Mouse (Mus musculus): ENCODE data around the gene Tns4. TPM values are rescaled to one million over a fixed set of nuclear protein-coding genes. Genes with fewer than 3 reads are reported as not detected.

The Tns4 gene
- polyA plus RNA-seq, 1 experiment from 2014 or later = 0.84 TPM

DNA sequence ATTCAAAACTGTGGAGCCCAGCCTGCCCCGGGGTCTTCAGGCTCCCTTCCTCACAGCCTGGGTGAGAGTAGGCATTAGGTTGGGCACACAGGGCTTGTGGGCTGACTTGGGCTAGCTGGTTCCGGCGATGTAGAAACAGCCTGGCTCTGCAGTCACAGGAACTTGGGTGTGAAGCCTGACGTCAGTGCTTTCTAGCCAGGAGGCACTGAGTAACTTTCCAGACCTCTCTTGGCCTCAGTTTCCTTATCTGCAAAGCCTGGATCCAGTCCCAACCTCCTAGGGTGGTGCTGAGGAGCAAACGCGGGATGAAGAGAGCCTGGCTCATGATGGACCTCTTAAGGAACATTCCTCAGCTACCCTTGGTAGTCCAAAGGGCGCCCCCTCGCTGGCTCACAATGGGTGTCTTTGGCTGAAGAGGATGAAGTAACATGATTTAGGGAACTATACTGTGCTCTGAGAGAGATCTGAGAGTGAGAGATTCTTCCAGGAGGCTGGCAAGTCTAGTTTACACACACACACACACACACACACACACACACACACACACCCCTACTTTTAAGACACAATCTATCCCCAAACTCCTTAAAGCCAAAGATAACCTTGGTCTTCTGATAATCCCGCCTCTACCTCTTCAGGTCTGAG, 8.1 kb downstream of the Tns4 start:
- Histone ChIP-seq H3K27ac (replicated peaks) (no peak overlapping the region), H3K4me3 (no peak overlapping the region), H3K4me1 (peaks cover 18% of the 10 kb centered on the region), H3K36me3 (no peaks in the 10 kb centered on the region), H3K9me3 (replicated peaks) (no peaks in the 10 kb centered on the region), H3K27me3 (ENCODE audit: low read depth, poor library complexity, severe bottlenecking) (no peaks in the 10 kb centered on the region)
- 87% methylated on average over 9 of the region's 9 CpGs for WGBS
- DNase-seq (ENCODE audit: low spot score) = no peak

DNA sequence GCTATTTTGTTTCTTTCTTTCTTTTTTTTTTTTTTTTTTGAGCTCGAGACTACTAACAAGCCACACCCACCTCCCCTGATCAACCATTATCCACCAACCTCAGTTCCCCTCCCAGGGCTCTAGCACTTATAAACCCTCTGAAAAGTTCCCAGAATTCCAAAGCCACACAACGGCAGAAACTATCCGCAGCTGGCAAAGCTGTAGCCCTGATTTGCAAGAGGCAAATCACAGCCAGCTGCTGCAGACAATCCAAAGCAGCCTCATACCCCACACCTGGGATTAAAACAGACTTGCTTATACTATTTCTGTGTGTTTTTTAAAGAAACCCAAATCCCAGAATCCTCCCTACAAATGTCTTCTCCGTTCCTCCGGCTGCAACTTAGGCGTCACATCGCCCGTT, 11.2 kb downstream of the Tns4 start:
- DNase-seq (ENCODE audit: low spot score) = no peak
- no peak overlapping the region for H3K27ac ChIP-seq (replicated peaks)

GRCm38 (mm10) chr11:99076744-99077319, 12.3 kb downstream of the Tns4 start:
- WGBS = 74% methylated on average over 5 of the region's 5 CpGs
- H3K4me1 ChIP-seq = peaks cover 40% of the 10 kb centered on the region
- no peaks in the 10 kb centered on the region for H3K9me3 ChIP-seq (replicated peaks)
- H3K4me3 ChIP-seq = no peak overlapping the region
- H3K36me3 ChIP-seq = no peaks in the 10 kb centered on the region
- no peak overlapping the region for H3K27ac ChIP-seq (replicated peaks)
- no peaks in the 10 kb centered on the region for H3K27me3 ChIP-seq (ENCODE audit: low read depth, poor library complexity, severe bottlenecking)
- DNase-seq (ENCODE audit: low spot score) = no peak

More for the DNA sequence above, 11.2 kb downstream of the Tns4 start:
- Histone ChIP-seq H3K27me3 (ENCODE audit: low read depth, poor library complexity, severe bottlenecking) (no peaks in the 10 kb centered on the region), H3K4me3 (no peak overlapping the region), H3K4me1 (peaks cover 37% of the 10 kb centered on the region), H3K36me3 (no peaks in the 10 kb centered on the region), H3K9me3 (replicated peaks) (no peaks in the 10 kb centered on the region)
- 87% methylated on average over 8 of the region's 8 CpGs for WGBS

DNA sequence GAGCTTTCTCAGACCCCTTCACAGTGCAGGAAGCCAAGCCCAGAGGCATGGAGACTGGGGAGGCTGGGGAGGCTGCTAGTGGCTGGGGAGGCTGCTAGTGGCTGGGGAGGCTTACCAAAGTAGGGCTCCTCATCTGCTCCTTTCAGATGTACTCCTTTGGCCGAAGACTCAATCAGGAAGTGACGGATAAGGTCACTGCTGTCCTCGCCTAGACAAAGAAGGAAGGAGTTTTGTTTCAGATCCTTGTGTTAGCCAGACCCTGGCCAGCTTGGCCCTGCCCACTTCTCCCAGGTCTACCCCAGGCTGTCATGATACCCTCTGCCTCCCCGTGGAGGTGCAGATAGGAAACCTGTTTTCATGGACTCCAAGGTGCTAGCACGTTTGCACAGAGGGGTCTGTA, 15.3 kb downstream of the Tns4 start:
- Histone ChIP-seq H3K4me1 (peaks cover 48% of the 10 kb centered on the region), H3K36me3 (no peaks in the 10 kb centered on the region), H3K27me3 (ENCODE audit: low read depth, poor library complexity, severe bottlenecking) (no peaks in the 10 kb centered on the region; the same call in 1 of the 2 replicates), H3K4me3 (no peak overlapping the region), H3K9me3 (replicated peaks) (no peaks in the 10 kb centered on the region), H3K27ac (replicated peaks) (0 out of 2 replicates have a peak overlapping the region, but pooled peaks have one; percentile 33)
- WGBS = 61% methylated on average over 5 of the region's 5 CpGs
- DNase-seq (ENCODE audit: low spot score) = no peak

DNA sequence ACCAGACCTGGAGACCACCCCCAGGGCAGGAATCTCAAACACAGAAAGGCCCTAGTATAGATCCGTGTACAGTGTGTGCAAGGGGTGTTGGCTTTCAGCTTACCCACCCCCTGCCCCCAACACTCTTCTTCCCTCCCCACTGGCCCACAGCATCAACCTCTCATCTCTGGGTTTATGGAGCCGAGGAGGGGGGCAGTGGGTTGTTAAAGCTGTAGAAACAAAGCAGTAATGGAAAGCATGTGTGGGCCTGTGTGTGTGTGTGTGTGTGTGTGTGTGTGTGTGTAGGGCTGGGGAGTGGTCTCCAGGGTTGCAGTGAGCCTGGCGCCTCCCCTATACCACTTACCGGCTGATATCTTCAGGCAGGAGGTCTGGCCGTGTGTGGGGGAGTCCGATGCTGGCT, 17.2 kb downstream of the Tns4 start:
- no peaks in the 10 kb centered on the region for H3K36me3 ChIP-seq
- H3K9me3 ChIP-seq (replicated peaks) = no peaks in the 10 kb centered on the region
- peak; percentile 53 for DNase-seq (ENCODE audit: low spot score)
- 39% methylated on average over 6 of the region's 6 CpGs for WGBS
- H3K27me3 ChIP-seq (ENCODE audit: low read depth, poor library complexity, severe bottlenecking) = no peaks in the 10 kb centered on the region; the same call in 1 of the 2 replicates
- peaks cover 43% of the 10 kb centered on the region for H3K4me1 ChIP-seq
- peak overlapping the region; percentile 50 for H3K27ac ChIP-seq (replicated peaks)
- no peak overlapping the region for H3K4me3 ChIP-seq

DNA sequence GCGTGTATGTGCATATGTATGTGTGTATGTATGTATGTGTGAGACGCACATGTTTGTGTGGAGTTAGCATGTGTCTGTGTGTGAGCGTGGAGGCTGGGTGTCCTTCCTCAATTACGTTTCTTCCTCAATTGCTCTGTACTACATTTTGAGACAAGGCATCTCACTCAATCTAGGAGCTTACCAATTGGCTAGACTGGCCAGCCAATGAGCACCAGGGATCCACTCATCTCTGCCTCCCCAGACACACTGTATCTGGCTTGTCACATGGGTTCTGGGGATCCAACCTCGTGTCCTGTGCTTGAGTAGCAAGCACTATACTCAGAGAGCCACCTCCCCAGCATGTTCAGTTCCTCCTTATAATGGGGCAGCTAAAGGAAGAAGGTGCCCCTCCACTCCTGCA, 20.7 kb downstream of the Tns4 start:
- Histone ChIP-seq H3K27me3 (ENCODE audit: low read depth, poor library complexity, severe bottlenecking) (no peaks in the 10 kb centered on the region; the same call in 1 of the 2 replicates), H3K27ac (replicated peaks) (no peak overlapping the region; the same call in 1 of the 2 replicates), H3K4me1 (peaks cover 40% of the 10 kb centered on the region), H3K9me3 (replicated peaks) (no peaks in the 10 kb centered on the region), H3K36me3 (no peaks in the 10 kb centered on the region), H3K4me3 (no peak overlapping the region)
- WGBS = 82% methylated on average over 5 of the region's 5 CpGs
- no peak for DNase-seq (ENCODE audit: low spot score)

GRCm38 (mm10) chr11:99067591-99067990, 21.5 kb downstream of the Tns4 start:
- Histone ChIP-seq H3K27me3 (ENCODE audit: low read depth, poor library complexity, severe bottlenecking) (no peaks in the 10 kb centered on the region; the same call in 1 of the 2 replicates), H3K36me3 (no peaks in the 10 kb centered on the region), H3K27ac (replicated peaks) (no peak overlapping the region), H3K4me1 (peaks cover 41% of the 10 kb centered on the region), H3K4me3 (no peak overlapping the region), H3K9me3 (replicated peaks) (no peaks in the 10 kb centered on the region)
- no peak for DNase-seq (ENCODE audit: low spot score)
- WGBS = 90% methylated on average over 8 of the region's 8 CpGs

DNA sequence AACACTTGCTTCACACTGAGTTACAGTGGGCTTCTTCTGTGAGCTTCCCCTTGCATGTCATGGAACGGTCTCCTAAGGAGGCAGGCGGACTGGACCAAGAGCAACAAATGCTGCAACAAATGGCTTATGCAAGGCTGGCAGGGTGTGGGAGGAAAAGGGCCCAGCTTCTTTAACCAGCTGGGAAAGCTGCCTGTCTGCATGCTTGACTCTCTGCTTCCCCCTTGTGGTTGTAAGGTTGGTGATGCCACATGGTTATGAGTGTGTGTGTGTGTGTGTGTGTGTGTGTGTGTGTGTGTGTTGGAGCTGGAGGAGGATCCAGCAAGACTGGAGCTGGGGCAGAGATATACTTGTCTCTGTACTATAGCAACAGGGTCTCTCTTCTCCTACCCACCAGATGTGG, 23.1 kb downstream of the Tns4 start:
- WGBS = 29% methylated on average over 2 of the region's 2 CpGs
- no peaks in the 10 kb centered on the region; the same call in 1 of the 2 replicates for H3K27me3 ChIP-seq (ENCODE audit: low read depth, poor library complexity, severe bottlenecking)
- H3K4me3 ChIP-seq = no peak overlapping the region
- peaks cover 25% of the 10 kb centered on the region for H3K4me1 ChIP-seq
- peak overlapping the region; percentile 57 for H3K27ac ChIP-seq (replicated peaks)
- peak; percentile 77 for DNase-seq (ENCODE audit: low spot score)
- no peaks in the 10 kb centered on the region for H3K36me3 ChIP-seq
- no peaks in the 10 kb centered on the region for H3K9me3 ChIP-seq (replicated peaks)

DNA sequence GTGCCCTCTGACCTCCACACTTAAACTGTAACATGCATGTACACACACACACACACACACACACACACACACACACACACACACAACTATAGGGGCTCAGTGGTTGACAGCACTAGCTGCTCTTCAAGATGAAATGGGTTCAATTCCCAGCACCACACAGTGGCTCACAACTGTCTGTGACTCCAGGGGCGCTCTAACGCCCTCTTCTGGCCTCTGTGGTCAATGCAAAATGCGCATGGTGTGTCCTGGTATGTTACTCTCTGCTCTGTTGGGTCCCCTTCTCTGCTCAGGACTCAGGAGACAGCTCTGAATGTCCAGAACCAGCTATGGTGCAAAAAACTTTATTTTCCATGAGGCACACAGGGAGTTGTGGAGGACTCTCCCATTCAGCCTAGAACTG, 23.8 kb downstream of the Tns4 start:
- H3K27ac ChIP-seq (replicated peaks) = peak overlapping the region; percentile 57
- DNase-seq (ENCODE audit: low spot score) = no peak
- no peak overlapping the region for H3K4me3 ChIP-seq

DNA sequence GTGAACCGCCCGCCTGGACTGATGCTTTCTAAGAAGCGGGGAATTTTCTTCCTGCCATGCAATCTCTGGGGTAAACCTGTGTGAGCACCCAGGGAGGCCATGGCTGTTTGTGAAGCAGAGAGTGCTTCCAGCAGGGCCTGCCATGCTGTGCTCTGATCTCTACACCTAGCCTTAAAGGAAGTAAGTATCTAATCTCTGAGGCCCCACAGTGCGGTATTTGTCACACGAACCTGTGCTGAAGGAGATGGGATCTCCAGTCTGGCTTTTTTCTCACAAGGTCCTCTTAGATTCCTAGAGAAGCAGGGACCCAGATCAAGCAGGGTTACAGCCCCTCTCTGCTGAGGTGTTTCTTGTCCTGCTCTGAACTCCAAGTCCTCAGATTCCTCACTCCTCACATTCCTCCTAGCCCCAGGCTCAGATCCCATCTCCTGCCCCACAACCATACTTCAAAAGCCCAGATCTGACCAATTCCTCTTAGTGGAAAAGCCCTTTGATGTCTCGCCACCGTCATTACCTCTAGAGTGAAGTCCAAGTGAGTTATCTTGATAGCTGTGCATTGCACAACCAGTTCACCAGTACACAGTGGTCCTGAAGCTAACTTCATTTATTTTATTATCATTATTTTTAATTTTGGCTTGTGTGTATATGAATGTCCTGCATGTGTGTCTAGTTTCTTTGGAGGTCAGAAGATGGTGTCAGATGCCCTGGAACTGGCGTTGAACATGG, 25.5 kb downstream of the Tns4 start:
- Histone ChIP-seq H3K27ac (replicated peaks) (peak overlapping the region; percentile 11; the same call in 1 of the 2 replicates), H3K27me3 (ENCODE audit: low read depth, poor library complexity, severe bottlenecking) (0 out of 2 replicates have a peak, but pooled peaks cover 6% of the 10 kb centered on the region), H3K4me1 (peaks cover 21% of the 10 kb centered on the region), H3K9me3 (replicated peaks) (peaks cover 4% of the 10 kb centered on the region; the same call in 1 of the 2 replicates), H3K4me3 (no peak overlapping the region), H3K36me3 (no peaks in the 10 kb centered on the region)
- WGBS = 42% methylated on average over 8 of the region's 8 CpGs
- no peak for DNase-seq (ENCODE audit: low spot score)

More for the DNA sequence above, 23.8 kb downstream of the Tns4 start:
- Histone ChIP-seq H3K36me3 (no peaks in the 10 kb centered on the region), H3K9me3 (replicated peaks) (no peaks in the 10 kb centered on the region), H3K4me1 (peaks cover 25% of the 10 kb centered on the region), H3K27me3 (ENCODE audit: low read depth, poor library complexity, severe bottlenecking) (no peaks in the 10 kb centered on the region; the same call in 1 of the 2 replicates)
- WGBS = 76% methylated on average over 3 of the region's 3 CpGs

- H3K9me3 ChIP-seq (replicated peaks) = peaks cover 4% of the 10 kb centered on the region; the same call in 1 of the 2 replicates
- 83% methylated on average over 7 of the region's 7 CpGs for WGBS
- peaks cover 21% of the 10 kb centered on the region for H3K4me1 ChIP-seq
- no peak overlapping the region for H3K27ac ChIP-seq (replicated peaks)
- no peaks in the 10 kb centered on the region for H3K36me3 ChIP-seq
- no peak overlapping the region for H3K4me3 ChIP-seq
- H3K27me3 ChIP-seq (ENCODE audit: low read depth, poor library complexity, severe bottlenecking) = 0 out of 2 replicates have a peak, but pooled peaks cover 6% of the 10 kb centered on the region
- DNase-seq (ENCODE audit: low spot score) = no peak
These were observed 26.4 kb downstream of the Tns4 start for GRCm38 (mm10) chr11:99062661-99063060.

DNA sequence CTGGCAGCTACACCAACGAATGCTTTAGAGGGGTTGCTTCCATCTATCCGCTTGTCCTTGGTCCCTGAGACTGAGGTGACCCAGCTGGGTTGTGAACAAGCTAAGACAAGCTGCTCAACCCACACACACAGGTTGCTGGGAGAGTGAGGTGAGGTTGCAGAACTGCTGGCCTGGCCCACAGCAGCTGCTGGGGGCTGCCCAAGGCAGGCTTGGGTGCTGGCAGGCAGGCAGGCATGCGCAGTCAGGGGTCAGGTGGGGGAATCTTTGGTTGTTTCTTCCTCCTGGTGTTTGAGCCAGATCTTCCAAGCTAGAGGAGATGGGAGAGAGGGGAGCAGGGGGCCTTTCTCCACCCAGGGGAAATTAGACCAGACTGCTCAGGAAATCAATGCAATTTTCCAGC, 28.7 kb downstream of the Tns4 start:
- DNase-seq (ENCODE audit: low spot score) = no peak
- 89% methylated on average over 3 of the region's 3 CpGs for WGBS
- Histone ChIP-seq H3K4me3 (no peak overlapping the region), H3K4me1 (peaks cover 25% of the 10 kb centered on the region), H3K36me3 (no peaks in the 10 kb centered on the region), H3K9me3 (replicated peaks) (peaks cover 4% of the 10 kb centered on the region; the same call in 1 of the 2 replicates), H3K27ac (replicated peaks) (0 out of 2 replicates have a peak overlapping the region, but pooled peaks have one; percentile 1), H3K27me3 (ENCODE audit: low read depth, poor library complexity, severe bottlenecking) (0 out of 2 replicates have a peak, but pooled peaks cover 6% of the 10 kb centered on the region)

Measured in midbrain, embryonic 10.5 days (tissue).